Mouse (Mus musculus) erythroid progenitor cell, adult 5-6 weeks (primary cell): ENCODE results near the gene Nek2. TPM values are rescaled to one million over a fixed set of nuclear protein-coding genes. Genes with fewer than 3 reads are reported as not detected.

Experiments used
- ATAC-seq: replicated peaks from 2 replicates; pipeline ENCODE4 v1.8.0; 2016; ENCODE audit warnings: moderate number of reproducible peaks, mild to moderate bottlenecking, moderate TSS enrichment, inconsistent platforms; ENCODE audit not compliant: poor library complexity, low FRiP score, severe bottlenecking
- total RNA-seq, 2 experiments: library from RNA; stranded (forward) in 1 of 2; stranded (reverse) in 1 of 2; fragments of 150-400 nt in 1 of 2; fragments of 186-747, 209-891 nt in 1 of 2; gene quantifications; 2 replicates each; pipeline versions ENCODE4 v1.2.3 to v1.2.4; 2015 to 2017; ENCODE audit warnings: low replicate concordance in 2 of 2

Gene Nek2
- total RNA-seq, 2 experiments from 2014 or later = 116 to 225 TPM

DNA sequence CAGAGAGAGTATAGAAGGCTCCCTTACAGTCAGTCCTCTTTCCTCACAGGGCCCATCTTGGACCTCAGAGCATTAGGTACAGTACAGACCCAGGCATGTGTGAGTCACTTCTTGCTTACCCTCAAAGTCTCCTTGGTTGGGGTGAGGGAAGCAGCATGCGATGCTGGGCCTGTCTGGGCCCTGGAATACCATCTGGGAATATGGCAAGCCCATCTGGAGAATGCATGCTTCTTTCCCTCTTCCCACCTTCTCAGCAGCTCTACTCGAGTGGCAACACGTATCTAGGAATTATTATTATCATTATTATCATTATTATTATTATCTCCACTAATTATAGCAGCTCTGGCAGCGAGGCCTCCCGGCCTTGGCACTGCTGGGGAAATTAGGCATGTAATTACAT is 33.5 kb downstream of the Nek2 start:
- no peak for ATAC-seq

DNA sequence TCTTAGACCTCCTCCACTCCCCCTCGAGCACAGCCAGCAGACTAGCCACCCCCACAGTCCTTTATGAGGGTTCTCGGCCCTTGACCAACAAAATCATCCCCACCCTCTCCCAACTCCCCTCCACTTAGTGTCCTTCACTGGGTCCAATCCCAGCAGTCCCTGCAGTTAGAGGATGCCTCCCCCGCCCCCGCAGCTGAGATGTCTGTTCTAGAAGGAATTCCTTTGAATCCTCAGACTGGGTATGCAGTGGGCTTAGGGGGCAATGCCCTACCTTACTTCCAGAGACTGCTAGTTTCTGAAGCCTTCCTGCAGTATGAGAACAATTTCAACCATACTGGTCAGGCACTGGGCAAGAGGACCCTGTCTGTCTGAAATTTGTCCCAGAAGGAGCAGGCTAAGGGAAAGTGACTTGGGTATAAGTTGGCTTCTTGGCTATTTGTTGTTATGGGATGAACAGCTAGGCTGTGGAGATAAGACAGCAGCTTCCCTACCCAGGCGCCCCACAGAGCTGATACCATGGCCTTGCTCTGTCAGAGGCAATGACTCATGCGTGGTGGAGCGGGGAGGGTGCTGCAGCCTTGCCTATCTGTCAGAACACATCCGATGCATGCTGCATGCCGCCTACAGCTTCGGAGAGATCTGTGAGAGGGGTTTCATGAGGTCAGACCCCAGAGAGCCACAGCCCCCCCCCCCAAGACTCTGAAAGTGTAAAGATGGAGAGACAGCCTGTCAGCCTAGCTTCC is 34.1 kb downstream of the Nek2 start:
- ATAC-seq = peak; percentile 94

DNA sequence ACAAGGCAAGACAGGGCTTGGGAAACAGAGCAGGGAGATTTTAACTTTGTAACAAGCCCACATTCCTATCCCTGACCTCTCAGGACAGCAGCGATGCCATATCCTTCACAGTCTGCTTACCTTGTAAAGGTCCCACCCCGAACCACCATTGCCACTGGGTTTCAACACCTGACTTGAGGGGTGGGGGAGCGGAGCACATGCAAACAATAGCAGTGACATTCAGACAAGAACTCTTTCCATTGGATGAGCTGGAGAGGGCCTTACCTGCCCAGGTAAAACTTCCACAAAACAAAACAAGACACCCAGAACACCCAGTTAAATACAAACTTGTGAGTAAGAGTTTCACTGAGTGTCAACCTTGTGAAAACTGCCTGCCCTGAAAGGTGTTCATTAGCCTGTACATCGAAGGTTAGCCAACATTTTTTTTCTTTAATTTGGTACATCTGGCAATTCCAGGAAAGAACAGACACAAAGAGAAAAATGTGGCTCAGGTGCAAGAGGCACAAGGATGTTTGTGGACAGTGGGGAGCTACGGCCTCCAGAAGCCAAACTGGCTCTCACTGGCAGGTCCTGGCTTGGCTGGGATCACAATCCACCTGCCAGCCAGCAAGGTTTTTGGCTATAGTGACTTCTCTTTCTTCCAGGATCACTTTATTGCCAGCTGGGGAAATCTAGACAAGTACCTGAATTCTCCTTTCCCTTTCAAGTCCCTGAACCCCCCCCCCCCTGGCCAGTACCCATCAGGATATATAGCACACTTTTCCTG is 35.8 kb downstream of the Nek2 start:
- ATAC-seq = no peak

DNA sequence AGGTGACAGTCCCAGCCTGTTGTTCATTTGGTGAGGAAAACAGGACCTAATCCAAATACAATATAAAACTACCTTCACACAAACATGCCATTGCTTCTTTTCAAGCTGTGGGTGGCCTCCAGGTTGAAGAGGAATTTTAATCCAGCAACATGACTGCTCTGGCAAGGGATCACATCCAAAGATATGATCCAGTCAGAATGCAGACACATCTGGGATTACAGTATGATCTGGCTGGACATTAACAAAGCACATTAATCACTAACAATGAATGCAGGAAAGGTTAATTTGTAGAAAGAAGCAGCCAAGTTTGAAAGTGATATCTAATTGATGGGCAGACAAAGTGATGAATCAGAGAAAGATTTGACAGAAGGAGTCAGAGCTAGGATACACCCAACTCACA is 36.9 kb downstream of the Nek2 start:
- no peak for ATAC-seq

DNA sequence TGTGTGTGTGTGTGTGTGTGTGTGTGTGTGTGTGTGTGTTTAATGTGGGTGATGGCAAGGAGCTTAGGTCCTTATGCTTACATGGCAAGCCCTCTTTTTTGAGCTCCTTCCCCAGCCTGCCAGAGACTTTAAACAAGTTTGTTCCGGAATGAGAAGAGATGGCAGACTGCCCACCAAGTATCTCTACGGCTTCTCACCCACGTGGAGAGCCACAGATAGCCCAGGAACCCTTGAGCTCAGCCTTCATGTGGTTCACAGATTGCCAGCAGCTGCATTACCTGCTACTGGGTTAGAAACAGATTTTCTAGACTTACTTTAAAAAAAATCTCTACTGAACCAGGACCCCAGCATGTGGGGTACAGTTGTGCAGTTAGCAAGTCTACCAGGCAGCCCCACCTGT is 38.6 kb downstream of the Nek2 start:
- no peak for ATAC-seq

DNA sequence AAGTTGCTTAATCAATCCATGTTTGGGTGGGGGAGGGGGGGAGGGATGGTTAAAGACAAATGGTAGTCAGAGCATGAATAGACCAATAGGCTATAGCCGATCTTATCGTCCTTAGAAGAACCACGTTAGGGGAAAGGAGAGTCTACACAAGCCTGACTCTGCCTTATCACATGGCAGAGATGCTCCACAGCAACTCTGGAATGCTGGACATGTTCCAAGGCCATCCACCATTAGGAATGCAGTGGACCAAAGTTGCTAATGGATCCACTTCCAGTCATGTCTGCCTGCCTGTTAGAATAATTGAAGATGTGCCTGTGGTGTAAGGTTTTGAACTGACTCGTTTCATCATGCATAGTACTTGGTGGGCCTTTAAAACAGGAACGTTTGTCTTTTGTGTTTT is 40.0 kb downstream of the Nek2 start:
- no peak for ATAC-seq

DNA sequence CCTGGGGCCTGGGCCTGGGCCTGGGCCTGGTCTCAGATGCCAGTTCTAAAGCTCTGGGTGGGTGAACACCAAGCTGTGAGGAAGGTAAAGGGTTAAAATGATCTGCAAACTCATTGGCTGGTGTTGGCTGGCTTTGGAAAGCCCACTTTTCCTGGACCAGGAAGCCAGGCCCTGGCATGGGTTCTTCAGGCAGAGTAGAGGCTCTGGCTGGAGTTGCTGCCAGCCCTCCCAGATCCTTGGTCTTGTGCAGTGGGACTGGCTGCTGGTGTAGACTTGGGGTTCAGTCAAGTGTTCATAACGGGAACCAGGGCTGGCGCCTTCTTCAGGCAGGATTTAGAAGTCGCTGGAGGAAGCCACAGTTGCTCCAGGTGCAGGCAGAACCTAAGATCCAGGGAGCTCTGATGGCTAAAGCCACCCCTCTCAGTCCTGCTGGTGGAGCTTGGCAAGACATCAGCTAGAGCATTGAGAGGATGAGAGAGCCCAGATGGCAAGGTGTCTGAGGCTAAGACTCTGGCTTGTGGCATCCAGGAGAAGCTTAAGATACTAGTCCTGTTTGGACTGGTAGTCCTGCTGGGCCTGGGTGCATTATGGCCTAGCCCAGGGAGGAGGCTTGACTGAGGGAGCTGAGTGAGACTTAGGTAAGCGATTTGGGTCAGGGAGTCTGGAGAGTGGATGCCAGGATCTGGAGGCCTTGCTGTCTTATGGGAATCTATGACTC is 42.7 kb downstream of the Nek2 start:
- ATAC-seq = no peak

DNA sequence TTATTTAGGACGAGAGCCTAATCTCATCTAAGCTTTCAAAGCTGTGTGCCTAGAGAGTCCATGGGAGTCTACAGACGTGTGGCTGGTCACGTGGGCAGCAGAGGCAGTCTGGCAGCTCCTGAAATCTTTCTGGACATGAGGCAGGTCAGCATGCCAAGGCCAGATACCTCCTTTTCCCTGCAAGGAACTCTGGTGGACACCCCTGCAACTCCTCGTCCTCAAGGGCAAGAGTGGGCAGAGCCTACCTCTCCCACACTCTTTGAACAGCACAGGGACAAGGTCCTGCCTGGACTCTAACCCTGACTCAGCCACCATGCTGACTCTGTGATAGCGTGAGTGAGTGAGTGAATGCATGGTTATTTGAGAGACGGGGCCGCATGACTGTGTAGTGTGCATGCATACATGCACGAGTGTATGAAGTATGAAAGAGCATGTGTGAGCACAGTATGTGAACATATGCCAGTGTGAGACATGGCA is 43.3 kb downstream of the Nek2 start:
- no peak for ATAC-seq

DNA sequence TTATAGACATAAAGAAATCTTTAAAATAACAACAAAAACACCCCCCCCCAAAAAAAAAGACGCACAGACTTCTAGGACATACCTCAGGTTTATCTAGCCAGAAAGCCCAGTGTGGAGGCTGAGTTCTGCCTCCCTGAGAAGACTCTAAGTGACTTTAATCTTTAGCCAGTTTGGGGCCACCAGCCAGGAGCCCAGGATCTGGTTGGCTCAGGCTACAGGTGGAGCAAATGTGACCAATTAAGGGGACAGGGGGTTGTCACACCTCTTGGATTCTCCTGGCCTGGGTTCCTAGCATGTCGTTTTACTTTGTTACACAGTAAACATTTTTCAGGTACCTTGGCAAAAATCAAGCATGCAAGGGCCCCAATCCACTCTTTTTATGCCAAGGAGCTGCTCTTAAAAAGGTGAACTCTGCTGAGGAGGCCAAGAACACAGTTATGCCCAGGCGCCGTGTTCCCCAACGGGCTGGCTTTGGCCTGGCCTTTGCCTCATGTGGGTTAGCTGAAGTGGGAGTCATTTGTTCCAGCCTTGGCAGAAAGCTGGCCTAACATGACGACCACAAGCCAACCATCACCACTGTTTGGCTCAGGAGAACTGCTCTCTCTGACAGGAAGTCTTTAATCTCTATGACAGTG is 50.9 kb downstream of the Nek2 start:
- ATAC-seq = no peak

DNA sequence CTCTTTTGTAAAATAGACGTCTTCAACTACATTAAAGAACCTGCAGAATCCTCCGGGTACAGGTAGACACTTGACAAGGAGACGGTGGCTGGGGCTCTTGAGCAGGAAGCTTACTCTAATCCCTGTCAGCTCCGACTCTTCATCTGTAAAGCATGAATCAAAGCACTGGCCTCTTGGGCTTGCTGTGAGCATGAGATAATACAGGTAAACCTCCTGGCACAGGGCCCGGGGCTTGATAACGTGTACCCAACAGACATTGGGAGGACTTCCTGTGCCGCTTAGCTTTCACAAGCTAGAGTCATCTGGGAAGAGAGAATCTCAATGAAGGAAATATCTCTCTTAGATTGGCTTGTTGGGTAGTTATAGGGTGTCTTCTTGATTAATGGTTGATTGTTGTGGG is 53.8 kb downstream of the Nek2 start:
- ATAC-seq = peak; percentile 55; the same call in 1 of the 2 replicates

DNA sequence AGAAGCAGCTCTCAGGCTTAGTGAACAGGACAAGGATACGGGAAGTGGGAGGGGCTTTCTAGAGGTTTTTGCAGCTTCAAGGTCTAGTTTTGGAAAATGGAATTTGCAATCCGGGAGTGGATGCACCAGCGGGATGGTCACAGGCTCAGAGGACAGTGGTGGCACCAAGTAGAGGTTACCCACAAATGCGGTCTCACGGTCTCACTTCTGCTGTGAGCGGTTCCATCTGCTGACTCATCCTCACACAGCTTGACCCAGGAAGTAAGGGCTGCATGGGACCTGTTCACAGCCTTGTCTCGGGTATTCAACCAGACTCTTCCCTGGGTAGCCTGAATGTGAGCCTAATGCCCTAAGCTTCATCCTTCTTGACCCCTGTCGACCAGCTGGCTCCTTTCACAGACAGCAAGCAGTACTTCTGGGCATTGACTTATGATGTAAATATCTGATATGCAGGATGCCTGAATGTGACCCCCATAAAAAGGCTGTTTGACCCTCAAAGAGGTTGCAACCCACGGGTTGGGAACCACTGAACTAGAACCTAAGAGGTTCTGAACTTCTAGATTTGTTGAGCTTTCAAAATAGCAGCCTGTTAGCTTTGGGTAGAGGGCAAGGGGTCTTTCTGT is 54.5 kb downstream of the Nek2 start:
- ATAC-seq = no peak

DNA sequence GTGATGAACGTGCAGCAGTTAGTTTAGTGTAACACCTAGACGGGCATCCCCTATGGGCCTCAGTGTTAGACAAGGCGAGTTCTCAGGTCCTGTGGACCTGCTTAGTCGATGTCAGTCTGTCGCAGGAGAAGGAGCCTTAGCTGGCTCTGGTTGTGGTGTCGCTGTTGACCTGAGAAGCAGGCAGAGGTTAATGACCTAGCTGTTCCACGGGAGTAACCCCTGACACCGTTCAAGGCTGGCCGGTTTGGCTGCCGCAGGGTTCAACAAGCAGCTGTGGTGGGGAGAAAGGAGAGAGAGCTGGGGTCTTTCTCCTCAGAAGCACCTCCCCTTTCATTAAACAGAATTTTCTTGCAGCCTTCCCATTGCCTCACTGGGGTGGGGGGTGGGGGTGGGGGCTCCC is 56.4 kb downstream of the Nek2 start:
- ATAC-seq = no peak

DNA sequence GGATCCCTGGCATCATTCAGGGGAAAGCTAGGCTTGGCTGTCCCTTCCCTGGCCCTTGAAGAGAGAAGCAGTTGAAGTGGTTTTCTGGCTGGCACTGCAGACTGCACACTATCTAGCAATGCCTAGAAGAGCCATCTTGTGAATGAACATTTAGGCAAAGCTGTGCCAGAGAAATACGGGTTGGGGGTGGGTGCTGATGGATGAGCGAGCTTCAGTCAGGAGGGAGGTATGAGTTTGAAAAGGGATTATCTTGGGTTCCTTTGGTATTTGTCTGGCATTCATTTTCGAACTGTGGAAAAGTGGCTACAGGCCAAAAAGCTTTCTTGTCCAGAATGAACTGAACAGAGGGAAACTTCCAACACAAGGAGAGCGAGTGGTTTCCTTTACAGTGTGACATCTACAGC is 57.3 kb downstream of the Nek2 start:
- ATAC-seq = no peak

DNA sequence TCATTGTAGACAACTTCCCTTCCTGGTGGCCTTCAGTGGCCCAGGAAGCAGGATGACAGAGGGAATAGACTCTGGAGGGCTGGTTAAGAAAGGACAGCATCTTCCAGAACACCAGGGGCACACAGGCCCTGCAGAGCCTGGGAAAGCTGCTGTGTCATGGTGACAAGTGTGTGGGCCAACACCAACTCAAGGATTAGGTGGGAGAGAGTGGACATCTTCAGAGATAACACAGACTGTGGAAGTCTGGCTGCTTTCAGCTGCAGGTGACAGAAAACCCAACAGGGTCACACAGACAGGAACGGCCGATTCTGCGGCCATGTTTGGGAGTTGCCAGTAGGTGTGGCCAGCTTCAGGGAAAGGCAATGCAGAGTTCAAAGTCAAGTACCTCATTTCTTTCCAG is 59.0 kb downstream of the Nek2 start:
- ATAC-seq = peak; percentile 71

DNA sequence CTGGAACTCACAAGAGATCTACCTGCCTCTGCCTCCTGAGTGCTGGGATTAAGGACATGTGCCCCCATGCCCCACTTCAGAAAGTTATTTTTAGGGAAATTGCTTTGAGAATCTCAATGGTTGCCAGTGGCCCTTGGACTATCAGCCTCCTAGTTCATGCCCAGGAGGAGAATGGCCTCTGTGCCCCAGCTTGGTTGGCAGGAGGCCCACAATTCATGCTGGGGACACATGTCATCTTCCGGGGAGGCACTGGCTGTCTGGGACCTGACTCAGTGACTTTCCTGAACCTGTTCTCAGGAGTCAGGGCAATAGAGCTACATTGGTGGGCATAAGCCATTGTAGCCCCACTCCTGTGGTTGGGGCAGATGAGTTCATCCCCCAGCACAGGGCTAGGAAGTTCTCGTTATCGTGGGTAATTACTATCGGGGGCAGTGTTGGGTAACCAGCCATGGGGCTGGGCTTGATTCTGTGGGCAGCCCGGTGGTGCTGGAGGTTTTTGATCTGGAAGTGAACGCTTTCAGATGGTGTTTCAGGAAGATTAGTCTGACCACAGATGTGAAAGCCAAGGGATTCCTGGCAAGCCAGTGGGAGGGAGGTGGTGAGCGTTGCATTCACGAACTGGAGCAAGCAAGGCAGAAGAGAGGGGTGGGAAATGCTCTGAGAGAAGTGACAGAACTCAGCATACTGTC is 59.8 kb downstream of the Nek2 start:
- ATAC-seq = no peak

DNA sequence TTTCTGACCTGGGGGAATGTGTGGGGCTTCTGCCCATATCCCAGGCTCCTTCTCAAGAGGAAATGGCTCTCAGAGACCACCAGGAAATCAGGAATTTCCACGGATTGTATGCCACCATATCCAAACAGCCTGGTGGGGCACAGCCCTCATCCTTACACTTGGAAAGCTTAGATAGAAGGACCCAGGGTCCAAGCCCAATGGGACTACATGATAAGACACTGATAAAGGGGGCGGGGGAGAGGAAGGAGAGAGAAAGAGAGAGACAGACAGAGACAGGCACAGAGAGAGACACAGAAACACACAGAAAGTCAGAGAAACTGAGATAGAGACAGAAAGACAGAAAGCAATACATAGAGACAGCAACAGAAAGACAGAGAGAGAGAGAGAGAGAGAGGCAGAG is 60.4 kb downstream of the Nek2 start:
- no peak for ATAC-seq
